In the genomic region with DNA sequence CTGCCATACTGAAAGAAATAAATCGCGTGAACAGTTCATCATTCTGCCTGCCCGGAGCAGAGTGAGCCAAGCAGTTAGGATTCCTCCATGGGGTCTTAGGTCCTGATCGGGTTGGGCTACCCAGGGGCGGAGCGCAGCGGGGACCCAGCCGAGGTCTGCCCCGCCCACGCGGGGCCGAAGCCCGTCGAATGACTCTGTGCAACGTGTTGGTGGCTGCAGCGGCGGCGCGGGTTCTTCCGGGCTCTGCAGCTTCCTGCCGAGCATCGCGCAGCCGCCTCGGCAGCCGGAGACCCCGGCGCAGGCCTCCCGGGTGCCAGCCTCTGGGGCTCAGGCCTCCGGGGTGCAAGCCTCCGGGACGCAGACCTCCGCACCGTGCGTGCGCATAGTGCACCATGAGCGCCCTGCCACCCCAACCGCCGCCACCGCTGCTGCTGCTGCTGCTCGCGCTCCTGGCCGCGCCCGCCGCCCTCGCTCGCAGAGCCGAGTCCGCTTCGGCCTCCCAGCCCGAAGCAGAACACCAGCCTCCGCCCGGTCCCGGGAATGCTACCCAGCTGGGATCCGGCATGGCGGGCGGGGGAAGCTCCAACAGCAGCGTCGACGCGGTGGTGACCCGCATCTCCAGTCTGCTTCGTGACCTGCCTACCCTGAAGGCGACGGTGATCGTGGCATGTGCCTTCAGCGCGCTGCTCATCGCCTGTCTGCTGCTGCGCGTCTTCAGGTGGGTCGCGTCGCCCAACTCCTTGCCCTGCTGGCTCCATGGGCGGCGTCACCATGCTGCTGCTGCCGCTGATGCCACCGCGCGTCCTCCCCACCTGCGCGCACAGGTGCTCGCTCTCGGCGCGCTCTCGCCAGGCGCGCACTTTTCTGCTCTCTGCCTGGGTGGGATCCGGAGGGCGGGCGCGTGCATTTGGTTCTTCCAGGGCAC, we compare ENCODE assay signal across 8 mouse cellular contexts. TPM values are rescaled to one million over a fixed set of nuclear protein-coding genes. Genes with fewer than 3 reads are reported as not detected.
DNase-seq lines count a peak whose midpoint lies in the region; ATAC-seq and TF ChIP-seq lines count a peak whose summit lies in the region.

Gene Fam174b (plus strand): TSS at position 192 of the 925 bp plus-strand sequence.

- TF ChIP-seq CTCF in forebrain, postnatal 0 days (IDR thresholded peaks at IDR 0.05; ENCODE audit: low read depth): no peak
- no peak for TF ChIP-seq CTCF in lung, embryonic 14.5 days (IDR thresholded peaks at IDR 0.05; ENCODE audit: low read depth)

- peak within 1 kb of the TSS; percentile 90 for H3K9ac ChIP-seq in forebrain, postnatal 0 days
- peak within 1 kb of the TSS; percentile 75 for H3K9ac ChIP-seq in lung, embryonic 14.5 days

- peak; percentile 81 for ATAC-seq in forebrain, postnatal 0 days
- ATAC-seq in lung, embryonic 14.5 days (ENCODE audit: insufficient read depth): peak; percentile 90

- H3K27ac ChIP-seq in forebrain, postnatal 0 days (ENCODE audit: low read depth, low read length): peak within 1 kb of the TSS; percentile 89
- peak within 1 kb of the TSS; percentile 83 for H3K27ac ChIP-seq in hindbrain, embryonic 10.5 days
- peak within 1 kb of the TSS; percentile 89 for H3K27ac ChIP-seq in lung, embryonic 14.5 days (ENCODE audit: low read depth)

- 2% methylated on average over 89 of the region's 94 CpGs for WGBS in forebrain, postnatal 0 days
- WGBS in hindbrain, embryonic 10.5 days: 1% methylated on average over 94 of the region's 94 CpGs
- under 1% methylated on average over 94 of the region's 94 CpGs for WGBS in lung, embryonic 14.5 days

- peaks cover 12% of the 10 kb centered on the region; the same call in 1 of the 2 replicates for H3K4me1 ChIP-seq in forebrain, postnatal 0 days (ENCODE audit: insufficient read depth)
- H3K4me1 ChIP-seq in hindbrain, embryonic 10.5 days (replicated peaks): peaks cover 23% of the 10 kb centered on the region
- peaks cover 8% of the 10 kb centered on the region; the same call in 1 of the 2 replicates for H3K4me1 ChIP-seq in lung, embryonic 14.5 days (ENCODE audit: insufficient read depth)

- peak; percentile 4 for DNase-seq in 3134 (ENCODE audit: extremely low read depth, insufficient read length, low spot score)
- DNase-seq in adrenal gland, postnatal 10 days: peak; percentile 70
- peak; percentile 87 for DNase-seq in forebrain, postnatal 0 days
- peak; percentile 74 for DNase-seq in hindbrain, embryonic 10.5 days (ENCODE audit: low spot score)
- peak; percentile 42 for DNase-seq in layer of hippocampus, adult 9-11 months
- peak; percentile 89 for DNase-seq in lung, embryonic 14.5 days
- DNase-seq in ovary, postnatal 14 days (ENCODE audit: low spot score): peak; percentile 27
- DNase-seq in urinary bladder, postnatal 36 days (ENCODE audit: low spot score in 2 of 2): peak; percentile 42 to 47

- H3K27me3 ChIP-seq in forebrain, postnatal 0 days (ENCODE audit: insufficient read depth, low read length): no peaks in the 10 kb centered on the region
- H3K27me3 ChIP-seq in hindbrain, embryonic 10.5 days (ENCODE audit: insufficient read depth, poor library complexity, severe bottlenecking): peaks cover 49% of the 10 kb centered on the region
- H3K27me3 ChIP-seq in lung, embryonic 14.5 days (ENCODE audit: insufficient read depth, low read length): peaks cover 6% of the 10 kb centered on the region; the same call in 1 of the 2 replicates

- H3K4me3 ChIP-seq in forebrain, postnatal 0 days (ENCODE audit: low read depth, low read length): peak within 1 kb of the TSS; percentile 71
- peak within 1 kb of the TSS; percentile 65 for H3K4me3 ChIP-seq in hindbrain, embryonic 10.5 days
- H3K4me3 ChIP-seq in lung, embryonic 14.5 days (ENCODE audit: low read depth, low read length): peak within 1 kb of the TSS; percentile 68

- no peaks in the 10 kb centered on the region for H3K36me3 ChIP-seq in forebrain, postnatal 0 days (ENCODE audit: insufficient read depth)
- H3K36me3 ChIP-seq in hindbrain, embryonic 10.5 days: no peaks in the 10 kb centered on the region
- H3K36me3 ChIP-seq in lung, embryonic 14.5 days (ENCODE audit: insufficient read depth): no peaks in the 10 kb centered on the region

- H3K9me3 ChIP-seq in forebrain, postnatal 0 days (ENCODE audit: low read length): no peaks in the 10 kb centered on the region
- H3K9me3 ChIP-seq in hindbrain, embryonic 10.5 days: peaks cover 5% of the 10 kb centered on the region; the same call in 1 of the 2 replicates
- H3K9me3 ChIP-seq in lung, embryonic 14.5 days (ENCODE audit: low read depth, low read length): no peaks in the 10 kb centered on the region

- H3K4me2 ChIP-seq in forebrain, postnatal 0 days (ENCODE audit: low read depth): peak within 1 kb of the TSS; percentile 87
- peak within 1 kb of the TSS; percentile 99 for H3K4me2 ChIP-seq in lung, embryonic 14.5 days

RNA-seq across cellular contexts. Expression of gene Fam174b, which starts in this region (rescaled TPM):
- total RNA-seq in adrenal gland, postnatal 10 days (2021): 10 to 100 TPM; 12.1 to 12.7 TPM
- total RNA-seq in forebrain, postnatal 0 days (2014; rRNA removed): 44.9 and 49.1 TPM in 2 replicates
- 30.7 and 35.6 TPM in 2 replicates for polyA plus RNA-seq in forebrain, postnatal 0 days (2015; fragmentation: Nextera tagmentation; extraction: Ambion mirVana)
- 26.1 and 27.4 TPM in 2 replicates for polyA plus RNA-seq in hindbrain, embryonic 10.5 days (2016; fragmentation: Nextera tagmentation; extraction: Ambion mirVana)
- 72.6 and 74.8 TPM in 2 replicates for polyA plus RNA-seq in lung, embryonic 14.5 days (2014; fragmentation: Nextera tagmentation; extraction: Ambion mirVana)

Comparison
In these comparisons a context has a peak if more than half of its experiments do, and no peak if none do; other contexts are left out.
1. Peak in every context shown above with its lines: DNase-seq, ATAC-seq, H3K4me3 ChIP-seq and H3K27ac ChIP-seq.
2. DNase-seq: peak in every context shown above with its lines; median percentile 89 in lung, embryonic 14.5 days; 87 in forebrain, postnatal 0 days; 74 in hindbrain, embryonic 10.5 days; 70 in adrenal gland, postnatal 10 days; 44 in urinary bladder, postnatal 36 days; 42 in layer of hippocampus, adult 9-11 months; 27 in ovary, postnatal 14 days; 4 in 3134.